Mouse (Mus musculus) monocyte, adult 5-6 weeks (primary cell): ENCODE measurements around the gene Bcl7b. TPM values are rescaled to one million over a fixed set of nuclear protein-coding genes. Genes with fewer than 3 reads are reported as not detected.
"Not testable (repeated sequence)": the region's sequence is repeated elsewhere in the genome, so short reads cannot be mapped to it uniquely, and the experiment has no call there.

Source experiments
- ATAC-seq: fragments of 153-309, 156-312 bp; replicated peaks from 2 replicates; pipeline ENCODE4 v1.8.0; 2017; ENCODE audit warnings: mild to moderate bottlenecking; ENCODE audit not compliant: low TSS enrichment, insufficient number of reproducible peaks, severe bottlenecking, poor library complexity, low FRiP score
- total RNA-seq: library from RNA; stranded (forward); fragments of 200-1000, 200-491, 200-594 nt; gene quantifications from 3 replicates; pipeline ENCODE4 v1.2.3, GENCODE M21; 2017

Bcl7b gene
- total RNA-seq, 1 experiment from 2014 or later, result 53.1 TPM

DNA sequence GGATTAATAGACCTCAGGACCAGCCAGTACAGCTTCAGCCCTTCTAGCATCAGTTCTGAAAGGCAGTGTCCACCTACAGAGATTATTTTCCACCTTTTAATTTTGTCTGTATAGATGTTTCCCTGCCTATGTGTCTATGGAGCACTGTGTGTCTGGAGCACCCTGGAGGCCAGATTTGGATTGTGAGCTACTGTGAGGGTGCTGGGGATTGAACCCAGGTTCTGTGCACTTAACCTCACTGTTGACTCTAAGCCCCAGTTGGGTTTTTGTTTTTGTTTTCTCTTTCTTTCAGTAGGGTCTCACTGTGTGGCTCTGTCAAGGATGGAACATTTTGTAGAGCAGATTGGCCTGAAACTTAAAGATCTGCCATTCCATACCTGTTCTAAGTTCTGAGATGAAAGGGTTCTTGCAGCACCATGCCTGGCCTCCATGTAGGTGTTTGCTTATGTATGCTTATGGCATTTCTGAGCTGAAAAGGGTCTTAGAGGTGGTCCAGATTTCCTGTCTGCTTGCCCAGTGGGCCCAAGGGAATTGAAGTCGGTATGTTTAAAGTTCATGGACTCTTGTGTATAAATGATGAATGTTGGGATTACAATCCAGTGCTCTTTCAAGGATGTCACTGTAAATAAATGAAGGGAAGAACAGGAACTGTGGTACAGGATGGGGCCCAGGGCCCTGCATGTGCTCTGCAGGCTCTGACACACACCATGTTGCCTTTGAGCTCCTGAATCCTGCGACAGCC, 21.4 kb downstream of the Bcl7b start:
- no peak for ATAC-seq

GRCm38 (mm10) chr5:135191620-135192019, 23.5 kb downstream of the Bcl7b start:
- 0 out of 2 replicates have a peak, but pooled peaks have one; percentile 26 for ATAC-seq

- ATAC-seq, result no peak
Measured at GRCm38 (mm10) chr5:135192431-135192830, 24.3 kb downstream of the Bcl7b start.

DNA sequence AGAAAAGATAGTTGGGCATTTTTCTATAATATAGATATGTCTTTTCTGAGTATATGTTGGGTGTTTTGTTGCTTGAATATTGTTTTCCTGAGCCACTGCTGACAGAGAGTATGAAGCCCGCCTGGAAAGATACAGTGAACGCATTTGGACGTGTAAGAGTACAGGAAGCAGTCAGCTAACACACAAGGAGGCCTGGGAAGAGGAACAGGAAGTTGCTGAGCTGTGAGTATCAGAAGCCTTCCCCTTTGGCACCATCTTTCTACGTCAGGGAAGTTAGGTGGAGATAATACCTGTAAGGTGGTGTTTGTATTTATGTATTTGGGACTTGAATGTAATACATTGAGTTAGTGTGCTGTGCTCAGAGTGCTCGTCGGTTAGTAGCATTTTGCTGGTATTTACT, 28.3 kb downstream of the Bcl7b start:
- peak; percentile 90 for ATAC-seq

- ATAC-seq, result no peak
Measured at GRCm38 (mm10) chr5:135202763-135203162, 34.7 kb downstream of the Bcl7b start.

- no peak for ATAC-seq
Measured at GRCm38 (mm10) chr5:135208197-135208596, 40.1 kb downstream of the Bcl7b start.

DNA sequence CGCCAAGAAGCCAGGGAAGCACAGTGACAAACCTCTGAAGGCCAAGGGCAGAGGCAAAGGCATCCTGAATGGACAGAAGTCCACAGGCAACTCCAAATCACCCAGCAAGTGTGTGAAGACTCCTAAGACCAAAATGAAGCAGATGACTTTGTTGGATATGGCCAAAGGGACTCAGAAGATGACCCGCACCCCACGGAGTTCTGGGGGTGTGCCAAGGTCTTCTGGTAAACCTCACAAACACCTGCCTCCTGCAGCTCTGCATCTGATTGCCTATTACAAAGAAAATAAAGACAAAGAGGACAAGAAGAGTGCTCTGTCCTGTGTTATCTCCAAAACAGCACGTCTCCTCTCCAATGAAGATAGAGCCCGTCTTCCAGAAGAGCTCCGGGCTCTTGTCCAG, 48.8 kb downstream of the Bcl7b start:
- ATAC-seq, result no peak

DNA sequence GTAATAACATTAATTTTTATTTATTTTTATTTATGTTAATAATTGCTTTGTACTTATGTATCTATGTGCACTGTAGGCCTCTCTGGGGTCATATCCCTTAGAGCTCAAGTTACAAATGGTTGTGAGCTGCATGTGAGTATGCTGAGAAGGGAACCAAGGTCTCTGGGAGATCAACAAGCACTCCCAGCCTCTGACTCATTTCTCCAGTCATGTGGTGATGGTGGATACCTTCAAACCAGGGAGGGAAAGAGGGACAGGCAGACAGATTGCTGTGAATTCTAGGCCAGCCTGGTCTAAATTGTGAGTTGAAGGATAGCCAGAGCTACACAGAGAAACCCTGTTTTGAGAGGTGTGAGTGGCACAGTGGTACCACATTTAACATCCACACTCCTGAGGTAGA, 52.9 kb downstream of the Bcl7b start:
- no peak for ATAC-seq

GRCm38 (mm10) chr5:135222066-135222465, 54.0 kb downstream of the Bcl7b start:
- ATAC-seq, result no peak

DNA sequence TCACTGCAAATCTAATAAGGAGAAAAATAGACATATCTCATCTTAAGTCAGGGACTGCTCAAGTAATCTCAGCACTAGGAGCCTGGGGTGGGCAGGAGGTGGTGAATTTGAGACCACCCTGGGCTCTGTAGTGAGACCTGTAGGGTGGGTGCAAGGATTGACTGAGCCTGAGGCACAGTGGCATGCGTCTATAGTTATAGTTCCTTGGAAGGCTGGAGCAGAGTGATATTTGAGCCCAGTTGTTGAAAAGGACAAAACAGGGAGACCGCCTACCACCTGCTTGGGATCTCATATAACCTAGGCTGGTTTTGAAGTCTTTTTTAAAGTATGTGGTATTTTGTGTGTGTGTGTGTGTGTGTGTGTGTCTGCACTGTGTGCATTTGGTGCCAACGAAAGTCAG, 56.1 kb downstream of the Bcl7b start:
- no peak for ATAC-seq

DNA sequence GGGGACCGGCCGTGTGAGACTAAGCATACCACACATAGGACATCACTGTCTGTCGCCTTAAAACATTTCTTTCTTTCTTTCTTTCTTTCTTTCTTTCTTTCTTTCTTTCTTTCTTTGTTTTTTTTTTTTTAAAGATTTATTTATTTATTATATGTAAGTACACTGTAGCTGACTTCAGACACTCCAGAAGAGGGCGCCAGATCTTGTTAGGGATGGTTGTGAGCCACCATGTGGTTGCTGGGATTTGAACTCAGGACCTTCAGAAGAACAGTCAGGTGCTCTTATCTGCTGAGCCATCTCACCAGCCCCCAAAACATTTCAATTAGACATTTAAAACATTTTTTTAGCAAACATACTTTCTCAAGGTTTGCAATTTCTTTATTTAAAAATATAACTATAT, 57.8 kb downstream of the Bcl7b start:
- not testable (repeated sequence) for ATAC-seq

DNA sequence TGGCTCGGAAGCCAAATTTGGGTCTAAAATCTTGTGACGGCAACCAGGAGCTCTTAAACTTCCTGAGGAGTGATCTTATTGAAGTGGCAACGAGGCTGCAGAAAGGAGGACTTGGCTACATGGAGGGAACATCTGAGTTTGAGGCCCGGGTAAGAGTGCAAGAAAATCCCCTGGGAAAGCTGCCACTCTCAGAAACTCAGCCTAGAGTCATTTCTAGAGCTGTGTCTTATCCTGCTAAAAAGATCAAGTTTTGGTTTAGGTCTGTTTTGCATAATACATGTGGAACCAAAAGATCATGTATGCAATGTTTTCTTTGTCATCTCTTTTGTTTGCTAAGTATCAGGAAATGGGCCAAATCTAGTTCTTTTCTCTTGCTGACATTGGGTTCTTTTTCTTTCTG, 62.1 kb downstream of the Bcl7b start:
- ATAC-seq, result no peak

Other genes with a start within 250 kb of the Bcl7b start
- 1.3 to 1.6 TPM in 2 of 3 replicates, not detected in the other for gene Mettl27, start 235.9 kb upstream of the Bcl7b start, total RNA-seq
- not detected in 3 replicates for gene Cldn4, start 221.3 kb upstream of the Bcl7b start, total RNA-seq
- gene Cldn3, start 182.1 kb upstream of the Bcl7b start, total RNA-seq, result not detected in 3 replicates
- gene Abhd11, start 159.1 kb upstream of the Bcl7b start, total RNA-seq, result 13.0 to 27.0 TPM (median 24.1 TPM) in 3 replicates
- gene Stx1a, start 144.8 kb upstream of the Bcl7b start, total RNA-seq, result 0.29 to 0.76 TPM in 2 of 3 replicates, not detected in the other
- gene Dnajc30, start 104.1 kb upstream of the Bcl7b start, total RNA-seq, result 3.8 to 6.5 TPM (median 5.5 TPM) in 3 replicates
- gene Bud23, start 103.3 kb upstream of the Bcl7b start, total RNA-seq, result 50.6 to 85.3 TPM (median 72.7 TPM) in 3 replicates
- 0.43 TPM in 1 of 3 replicates, not detected in the others for gene Vps37d, start 90.0 kb upstream of the Bcl7b start, total RNA-seq
- gene Mlxipl, start 78.4 kb upstream of the Bcl7b start, total RNA-seq, result 0.57 to 4.5 TPM (median 1.1 TPM) in 3 replicates
- 4.3 to 9.9 TPM (median 9.6 TPM) in 3 replicates for gene Tbl2, start 18.6 kb upstream of the Bcl7b start, total RNA-seq
- 100 to 162 TPM (median 112 TPM) in 3 replicates for gene Baz1b, start 19.0 kb downstream of the Bcl7b start, total RNA-seq
- gene Fzd9, start 82.9 kb downstream of the Bcl7b start, total RNA-seq, result not detected in 3 replicates
- not detected in 3 replicates for gene Fkbp6, start 181.8 kb downstream of the Bcl7b start, total RNA-seq
- gene Trim50, start 185.0 kb downstream of the Bcl7b start, total RNA-seq, result not detected in 3 replicates
- gene Nsun5, start 201.7 kb downstream of the Bcl7b start, total RNA-seq, result 6.6 to 14.9 TPM (median 14.8 TPM) in 3 replicates
- 4.1 to 8.7 TPM (median 4.4 TPM) in 3 replicates for gene Pom121, start 226.3 kb downstream of the Bcl7b start, total RNA-seq